Mouse (Mus musculus): Measurements from ENCODE around the gene Rpl35.

Gene Rpl35

GRCm38 (mm10) chr2:38997386-38998374 is 7.7 kb downstream of the Rpl35 start, which contains the start of gene Wdr38:
Gene Wdr38 (plus strand): TSS chr2:38997476.
- peak; percentile 90 for DNase-seq (ENCODE audit: low read depth, low spot score)

- peak; percentile 53 for DNase-seq (ENCODE audit: low read depth, low spot score)
These were observed 13.0 kb downstream of the Rpl35 start for GRCm38 (mm10) chr2:38992452-38992851.

- no peak for DNase-seq (ENCODE audit: low read depth, low spot score)
These were observed 13.4 kb downstream of the Rpl35 start for GRCm38 (mm10) chr2:38992004-38992403.

- no peak for DNase-seq (ENCODE audit: low read depth, low spot score)
These were observed 16.5 kb downstream of the Rpl35 start for GRCm38 (mm10) chr2:38988929-38989328.

- no peak for DNase-seq (ENCODE audit: low read depth, low spot score)
These were observed 17.5 kb downstream of the Rpl35 start for GRCm38 (mm10) chr2:38987803-38988510.

- DNase-seq (ENCODE audit: low read depth, low spot score) = no peak
These were observed 18.1 kb downstream of the Rpl35 start for GRCm38 (mm10) chr2:38987371-38987770.

- DNase-seq (ENCODE audit: low read depth, low spot score) = no peak
These were observed 18.8 kb downstream of the Rpl35 start for GRCm38 (mm10) chr2:38986580-38986979.

- no peak for DNase-seq (ENCODE audit: low read depth, low spot score)
These were observed 22.0 kb downstream of the Rpl35 start for GRCm38 (mm10) chr2:38983456-38983855.

GRCm38 (mm10) chr2:38977837-38978236 is 27.6 kb downstream of the Rpl35 start:
- DNase-seq (ENCODE audit: low read depth, low spot score) = no peak

GRCm38 (mm10) chr2:38975941-38976805 is 29.3 kb downstream of the Rpl35 start:
- DNase-seq (ENCODE audit: low read depth, low spot score) = no peak

- DNase-seq (ENCODE audit: low read depth, low spot score) = no peak
These were observed 30.2 kb downstream of the Rpl35 start for GRCm38 (mm10) chr2:38975181-38975580.

- peak; percentile 29 for DNase-seq (ENCODE audit: low read depth, low spot score)
These were observed 31.3 kb downstream of the Rpl35 start for GRCm38 (mm10) chr2:38974171-38974570.

- peak; percentile 34 for DNase-seq (ENCODE audit: low read depth, low spot score)
These were observed 31.7 kb downstream of the Rpl35 start for GRCm38 (mm10) chr2:38973701-38974100.

GRCm38 (mm10) chr2:38973223-38973622 is 32.2 kb downstream of the Rpl35 start:
- no peak for DNase-seq (ENCODE audit: low read depth, low spot score)

- no peak for DNase-seq (ENCODE audit: low read depth, low spot score)
These were observed 35.4 kb downstream of the Rpl35 start for GRCm38 (mm10) chr2:38970057-38970456.

GRCm38 (mm10) chr2:38969650-38970049 is 35.8 kb downstream of the Rpl35 start:
- DNase-seq (ENCODE audit: low read depth, low spot score) = no peak

GRCm38 (mm10) chr2:38964198-38964597 is 41.2 kb downstream of the Rpl35 start:
- no peak for DNase-seq (ENCODE audit: low read depth, low spot score)

- no peak for DNase-seq (ENCODE audit: low read depth, low spot score)
These were observed 47.7 kb downstream of the Rpl35 start for GRCm38 (mm10) chr2:38957671-38958223.

GRCm38 (mm10) chr2:38956062-38956461 is 49.4 kb downstream of the Rpl35 start:
- DNase-seq (ENCODE audit: low read depth, low spot score) = no peak

- peak; percentile 61 for DNase-seq (ENCODE audit: low read depth, low spot score)
These were observed 52.1 kb downstream of the Rpl35 start for GRCm38 (mm10) chr2:38953152-38953883.
